Mouse (Mus musculus): ENCODE measurements around the gene Capn3.

Gene Capn3

GRCm38 (mm10) chr2:120482506-120483389 lies 26.9 kb downstream of the Capn3 start:
- DNase-seq = no peak

- DNase-seq = no peak
Observed at GRCm38 (mm10) chr2:120484241-120484640, 28.4 kb downstream of the Capn3 start.

- no peak for DNase-seq
Observed at GRCm38 (mm10) chr2:120493254-120493653, 37.4 kb downstream of the Capn3 start.

- DNase-seq = peak; percentile 81
Observed at GRCm38 (mm10) chr2:120496511-120496910, 40.7 kb downstream of the Capn3 start.

GRCm38 (mm10) chr2:120499971-120500471 lies 44.2 kb downstream of the Capn3 start:
- DNase-seq = no peak

- DNase-seq = no peak
Observed at GRCm38 (mm10) chr2:120501136-120501918, 45.5 kb downstream of the Capn3 start.

- no peak for DNase-seq
Observed at GRCm38 (mm10) chr2:120501931-120502604, 46.2 kb downstream of the Capn3 start.

- no peak for DNase-seq
Observed at GRCm38 (mm10) chr2:120502605-120502990, 46.8 kb downstream of the Capn3 start.

- no peak for DNase-seq
Observed at GRCm38 (mm10) chr2:120503094-120503493, 47.3 kb downstream of the Capn3 start.

GRCm38 (mm10) chr2:120503992-120504391 lies 48.2 kb downstream of the Capn3 start:
- no peak for DNase-seq

GRCm38 (mm10) chr2:120514181-120514580 lies 58.4 kb downstream of the Capn3 start:
- no peak for DNase-seq

GRCm38 (mm10) chr2:120518547-120519210 lies 62.9 kb downstream of the Capn3 start:
- no peak for DNase-seq

- no peak for DNase-seq
Observed at GRCm38 (mm10) chr2:120526771-120527170, 71.0 kb downstream of the Capn3 start.

- no peak for DNase-seq
Observed at GRCm38 (mm10) chr2:120529531-120529930, 73.7 kb downstream of the Capn3 start.

- no peak for DNase-seq
Observed at GRCm38 (mm10) chr2:120531223-120531622, 75.4 kb downstream of the Capn3 start.

- DNase-seq = no peak
Observed at GRCm38 (mm10) chr2:120539333-120539732, 83.5 kb downstream of the Capn3 start.

- DNase-seq = peak; percentile 94
Observed at GRCm38 (mm10) chr2:120539778-120540208, 84.0 kb downstream of the Capn3 start.

GRCm38 (mm10) chr2:120544732-120545131 lies 88.9 kb downstream of the Capn3 start:
- no peak for DNase-seq
